Mouse (Mus musculus) C2C12 (cell line): ENCODE data around the gene Specc1l.

Experiments used
- CEBPB ChIP-seq: IDR thresholded peaks from one replicate; pipeline ENCODE4 v1.6.1; 2011; ENCODE audit warnings: low read depth, mild to moderate bottlenecking, control low read depth, moderate library complexity
- CTCF ChIP-seq: IDR thresholded peaks from one replicate; pipeline ENCODE4 v1.5.1; 2011; ENCODE audit not compliant: control insufficient read depth, insufficient read depth, insufficient read length
- MAX ChIP-seq: IDR thresholded peaks from one replicate; pipeline ENCODE4 v1.6.1; 2011; ENCODE audit warnings: mild to moderate bottlenecking, control low read depth
- USF1 ChIP-seq: IDR thresholded peaks from one replicate; pipeline ENCODE4 v1.6.1; 2011; ENCODE audit warnings: low read depth, mild to moderate bottlenecking, control low read depth, moderate library complexity

- TF ChIP-seq USF1 (no peak), MAX (no peak), CTCF (no peak), CEBPB (no peak)
Observed at GRCm38 (mm10) chr10:75334175-75334574, 122.3 kb downstream of the Specc1l start.
